Mouse (Mus musculus): ENCODE data around the gene Patl2.

The Patl2 gene

GRCm38 (mm10) chr2:122172188-122172587 is 13.8 kb downstream of the Patl2 start:
- no peak for DNase-seq (ENCODE audit: low read depth)

- DNase-seq (ENCODE audit: low read depth): no peak
These were observed 14.7 kb downstream of the Patl2 start for GRCm38 (mm10) chr2:122171292-122171691.

GRCm38 (mm10) chr2:122164293-122164692 is 21.7 kb downstream of the Patl2 start:
- peak; percentile 84 for DNase-seq (ENCODE audit: low read depth)

- DNase-seq (ENCODE audit: low read depth): peak; percentile 64
These were observed 22.4 kb downstream of the Patl2 start for GRCm38 (mm10) chr2:122163430-122164195.

GRCm38 (mm10) chr2:122162529-122162928 is 23.5 kb downstream of the Patl2 start:
- DNase-seq (ENCODE audit: low read depth): no peak

GRCm38 (mm10) chr2:122161542-122161941 is 24.4 kb downstream of the Patl2 start:
- peak; percentile 63 for DNase-seq (ENCODE audit: low read depth)

- peak; percentile 91 for DNase-seq (ENCODE audit: low read depth)
These were observed 25.3 kb downstream of the Patl2 start, which contains the start of gene Trim69 for GRCm38 (mm10) chr2:122160680-122161079. Trim69 (plus strand) TSS chr2:122160700.

- peak; percentile 22 for DNase-seq (ENCODE audit: low read depth)
These were observed 26.3 kb downstream of the Patl2 start for GRCm38 (mm10) chr2:122159667-122160066.

- no peak for DNase-seq (ENCODE audit: low read depth)
These were observed 27.6 kb downstream of the Patl2 start for GRCm38 (mm10) chr2:122158362-122158802.

GRCm38 (mm10) chr2:122157561-122157960 is 28.4 kb downstream of the Patl2 start:
- DNase-seq (ENCODE audit: low read depth): peak; percentile 38

GRCm38 (mm10) chr2:122156051-122156700 is 29.8 kb downstream of the Patl2 start:
- DNase-seq (ENCODE audit: low read depth): peak; percentile 35

GRCm38 (mm10) chr2:122155292-122155691 is 30.7 kb downstream of the Patl2 start:
- peak; percentile 34 for DNase-seq (ENCODE audit: low read depth)

- peak; percentile 27 for DNase-seq (ENCODE audit: low read depth)
These were observed 31.5 kb downstream of the Patl2 start for GRCm38 (mm10) chr2:122154479-122154878.

- peak; percentile 19 for DNase-seq (ENCODE audit: low read depth)
These were observed 32.2 kb downstream of the Patl2 start for GRCm38 (mm10) chr2:122153681-122154365.

- DNase-seq (ENCODE audit: low read depth): peak; percentile 10
These were observed 33.1 kb downstream of the Patl2 start for GRCm38 (mm10) chr2:122152850-122153249.

- DNase-seq (ENCODE audit: low read depth): no peak
These were observed 34.8 kb downstream of the Patl2 start for GRCm38 (mm10) chr2:122151221-122151620.

GRCm38 (mm10) chr2:122149716-122150115 is 36.3 kb downstream of the Patl2 start:
- DNase-seq (ENCODE audit: low read depth): peak; percentile 55

- peak; percentile 66 for DNase-seq (ENCODE audit: low read depth)
These were observed 36.7 kb downstream of the Patl2 start for GRCm38 (mm10) chr2:122149316-122149715.

GRCm38 (mm10) chr2:122148242-122148917 is 37.6 kb downstream of the Patl2 start:
- DNase-seq (ENCODE audit: low read depth): peak; percentile 92

- peak; percentile 99 for DNase-seq (ENCODE audit: low read depth)
These were observed 38.3 kb downstream of the Patl2 start, which contains the start of gene B2m for GRCm38 (mm10) chr2:122147508-122148241. B2m (plus strand) TSS chr2:122147686.

- no peak for DNase-seq (ENCODE audit: low read depth)
These were observed 39.3 kb downstream of the Patl2 start for GRCm38 (mm10) chr2:122146687-122147086.

All from induced T-regulatory cell, adult 2 months (primary cell).